Mouse (Mus musculus) kidney, embryonic 16.5 days (tissue): ENCODE results near the gene Adh1. TPM values are rescaled to one million over a fixed set of nuclear protein-coding genes. Genes with fewer than 3 reads are reported as not detected.

ENCODE experiments used
- ATAC-seq: fragments of 200-750 bp; cut with Nextera tagmentation; 2 replicates; pipeline ENCODE4 v1.8.0; 2017; ENCODE audit warnings: moderate TSS enrichment; ENCODE audit not compliant: low FRiP score, low TSS enrichment
- H3K27ac ChIP-seq: fragments of 300-500 bp; sonication (generic); 2 replicates; pipeline ENCODE4 v1.5.1; 2014; ENCODE audit warnings: low read length
- H3K27me3 ChIP-seq: fragments of 300-500 bp; sonication (generic); 2 replicates; pipeline ENCODE4 v1.6.1; 2014; ENCODE audit warnings: low read length, control low read depth, mixed read lengths; ENCODE audit not compliant: insufficient read depth
- H3K36me3 ChIP-seq: fragments of 300-500 bp; sonication (generic); 2 replicates; pipeline ENCODE4 v1.6.1; 2014; ENCODE audit warnings: low read length, control low read depth, mixed read lengths; ENCODE audit not compliant: insufficient read depth
- H3K4me1 ChIP-seq: fragments of 300-500 bp; sonication (generic); 2 replicates; pipeline ENCODE4 v1.6.1; 2014; ENCODE audit warnings: low read length, control low read depth, mixed read lengths; ENCODE audit not compliant: insufficient read depth
- H3K4me2 ChIP-seq: fragments of 300-500 bp; sonication (generic); replicated peaks from 2 replicates; pipeline ENCODE4 v1.6.1; 2014; ENCODE audit warnings: low read depth, low read length
- H3K4me3 ChIP-seq: fragments of 300-500 bp; sonication (generic); 2 replicates; pipeline ENCODE4 v1.5.1; 2014; ENCODE audit warnings: mild to moderate bottlenecking, low read length
- H3K9ac ChIP-seq: fragments of 300-500 bp; sonication (generic); replicated peaks from 2 replicates; pipeline ENCODE4 v1.6.1; 2014; ENCODE audit warnings: low read length
- H3K9me3 ChIP-seq: fragments of 300-500 bp; sonication (generic); 2 replicates; pipeline ENCODE4 v1.6.1; 2016; ENCODE audit warnings: low read length, control low read depth
- WGBS: fragments of 180-500 bp; shearing (Covaris S2); extraction: QIAGEN DNeasy Blood & Tissue Kit; methylation state at CpG from one replicate; pipeline ENCODE4 v1.1.7; 2014; 5-methylcytosine and 5-hydroxymethylcytosine counted together
- polyA plus RNA-seq: library from polyadenylated mRNA; unstranded; fragments of >200 nt; fragmentation: Nextera tagmentation; extraction: Ambion mirVana; gene quantifications from 2 replicates; pipeline ENCODE4 v1.2.1, GENCODE M21; 2015

The Adh1 gene
- polyA plus RNA-seq, 1 experiment from 2014 or later = 115 TPM

DNA sequence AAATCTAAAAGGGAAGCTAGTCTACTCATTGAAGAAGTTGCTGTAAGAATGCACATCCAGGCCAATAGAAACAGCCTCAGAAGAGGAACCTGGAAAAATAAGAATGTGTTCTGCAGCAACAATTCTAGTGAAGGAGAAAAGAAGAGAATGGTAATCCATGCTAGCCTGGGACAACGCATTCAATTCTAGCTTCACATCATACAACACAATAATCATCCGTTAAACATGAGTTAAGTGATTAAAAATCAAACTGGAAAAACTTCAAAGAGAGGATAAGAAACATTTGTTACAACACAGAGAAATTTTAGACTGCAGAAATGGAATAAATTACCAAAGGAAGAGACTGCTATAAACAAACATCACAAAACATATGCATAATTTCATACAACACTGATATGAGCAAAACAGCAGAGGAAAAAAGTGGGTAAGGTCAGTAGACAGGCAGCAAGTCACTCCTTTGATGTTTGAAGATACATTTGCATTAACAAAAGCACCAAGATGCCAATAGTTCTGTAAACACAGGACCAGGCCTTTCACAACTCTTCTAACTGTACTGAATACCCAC, 56.2 kb downstream of the Adh1 start:
- Histone ChIP-seq H3K9me3 (no peaks in the 10 kb centered on the region), H3K27ac (no peak overlapping the region), H3K4me2 (no peak overlapping the region), H3K36me3 (no peaks in the 10 kb centered on the region), H3K4me1 (0 out of 2 replicates have a peak, but pooled peaks cover 3% of the 10 kb centered on the region), H3K4me3 (no peak overlapping the region), H3K9ac (no peak overlapping the region), H3K27me3 (no peaks in the 10 kb centered on the region)
- WGBS = 82% methylated on average over 2 of the region's 2 CpGs
- ATAC-seq = no peak

DNA sequence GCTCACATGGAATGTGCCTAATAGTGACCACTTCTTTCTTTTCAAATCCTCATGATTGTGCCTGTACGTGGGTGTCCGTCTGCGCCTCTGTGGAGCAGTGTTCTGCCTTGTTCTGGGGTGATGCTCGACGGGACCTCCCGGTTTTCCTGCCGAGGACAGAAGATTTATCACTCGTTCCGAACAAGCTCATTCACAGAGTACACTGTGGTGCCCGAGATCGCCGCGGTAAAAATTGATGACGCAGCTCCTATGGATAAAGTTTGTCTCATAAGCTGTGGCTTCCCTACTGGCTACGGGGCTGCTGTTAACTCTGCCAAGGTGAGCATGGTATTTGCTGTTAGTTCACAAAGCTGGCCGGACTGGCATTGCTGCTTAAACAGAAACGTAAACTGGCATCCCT, 64.2 kb downstream of the Adh1 start:
- no peak overlapping the region for H3K4me3 ChIP-seq
- H3K27ac ChIP-seq = no peak overlapping the region
- no peaks in the 10 kb centered on the region for H3K36me3 ChIP-seq
- no peak overlapping the region for H3K9ac ChIP-seq
- H3K9me3 ChIP-seq = 0 out of 2 replicates have a peak, but pooled peaks cover 4% of the 10 kb centered on the region
- no peaks in the 10 kb centered on the region for H3K4me1 ChIP-seq
- 94% methylated on average over 17 of the region's 17 CpGs for WGBS
- H3K4me2 ChIP-seq = no peak overlapping the region
- ATAC-seq = no peak
- no peaks in the 10 kb centered on the region for H3K27me3 ChIP-seq

DNA sequence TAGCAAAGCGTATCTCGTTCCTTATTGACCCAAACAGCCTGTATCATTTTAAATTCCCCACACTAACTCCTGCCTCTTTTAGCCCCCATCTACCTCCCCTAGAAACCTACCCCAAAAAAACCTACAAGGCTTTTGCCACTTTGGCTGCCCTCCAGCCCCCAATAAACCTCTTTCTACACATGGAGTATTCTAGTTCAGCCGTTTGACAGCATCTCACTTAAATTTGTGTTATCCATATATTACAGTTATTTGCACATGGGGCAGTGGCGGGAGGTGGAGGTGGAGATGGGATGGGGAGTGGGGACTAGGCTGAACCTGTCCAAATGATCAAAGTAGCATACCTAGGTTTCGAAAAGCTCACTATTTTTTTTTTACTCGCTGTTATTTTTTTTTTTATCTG, 64.7 kb downstream of the Adh1 start:
- WGBS = 87% methylated on average over 6 of the region's 6 CpGs

DNA sequence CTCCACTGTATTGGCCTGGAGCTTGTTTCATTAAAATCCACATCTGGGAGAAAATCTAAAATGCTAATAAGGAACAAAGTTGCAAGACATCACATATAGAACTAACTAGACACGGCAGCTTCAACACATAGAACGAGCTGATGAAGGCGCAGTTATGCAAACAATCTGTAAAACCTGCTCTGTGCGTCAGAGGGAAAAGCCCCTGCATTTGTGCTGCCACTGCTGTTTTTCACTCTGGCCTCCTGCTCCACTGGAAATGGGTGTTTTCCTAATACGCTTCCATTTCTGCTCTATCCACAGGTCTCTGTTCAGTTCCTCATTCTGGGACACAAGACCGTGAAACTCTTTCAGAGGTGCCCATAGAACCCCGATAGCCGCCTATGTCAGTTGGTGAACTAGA, 73.1 kb downstream of the Adh1 start:
- Histone ChIP-seq H3K4me3 (no peak overlapping the region), H3K4me2 (no peak overlapping the region), H3K27ac (no peak overlapping the region), H3K4me1 (no peaks in the 10 kb centered on the region), H3K9me3 (no peaks in the 10 kb centered on the region), H3K9ac (no peak overlapping the region), H3K36me3 (no peaks in the 10 kb centered on the region), H3K27me3 (no peaks in the 10 kb centered on the region)
- ATAC-seq = no peak
- 77% methylated on average over 8 of the region's 8 CpGs for WGBS

More for the DNA sequence above, 64.7 kb downstream of the Adh1 start:
- Histone ChIP-seq H3K9ac (no peak overlapping the region), H3K36me3 (no peaks in the 10 kb centered on the region), H3K4me2 (no peak overlapping the region), H3K4me3 (no peak overlapping the region), H3K27ac (no peak overlapping the region), H3K4me1 (no peaks in the 10 kb centered on the region), H3K27me3 (no peaks in the 10 kb centered on the region), H3K9me3 (0 out of 2 replicates have a peak, but pooled peaks cover 4% of the 10 kb centered on the region)
- no peak for ATAC-seq

DNA sequence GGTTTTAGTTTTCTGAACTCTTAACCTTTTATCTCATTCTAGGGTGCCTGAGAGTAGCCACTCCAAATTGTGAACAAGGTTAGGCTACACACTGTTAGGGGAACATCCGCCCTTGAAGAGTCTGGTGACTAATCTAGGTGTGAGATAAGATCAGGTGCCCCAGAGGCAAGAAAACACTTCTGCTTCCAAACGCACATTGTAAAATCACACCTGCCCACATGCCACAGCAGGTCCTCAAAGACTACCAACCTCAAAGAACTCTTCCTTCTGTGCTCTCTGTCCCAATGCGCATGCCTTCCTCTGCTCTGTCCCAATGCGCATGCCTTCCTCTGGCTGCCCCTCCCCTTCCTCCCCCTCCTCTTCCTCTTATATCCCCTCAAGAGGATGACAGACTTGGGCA, 73.5 kb downstream of the Adh1 start:
- H3K4me1 ChIP-seq = no peaks in the 10 kb centered on the region
- H3K9ac ChIP-seq = no peak overlapping the region
- no peak overlapping the region for H3K4me2 ChIP-seq
- no peak overlapping the region for H3K4me3 ChIP-seq
- no peak for ATAC-seq
- H3K27me3 ChIP-seq = no peaks in the 10 kb centered on the region
- WGBS = 77% methylated on average over 4 of the region's 4 CpGs
- no peak overlapping the region for H3K27ac ChIP-seq
- no peaks in the 10 kb centered on the region for H3K9me3 ChIP-seq
- H3K36me3 ChIP-seq = no peaks in the 10 kb centered on the region

DNA sequence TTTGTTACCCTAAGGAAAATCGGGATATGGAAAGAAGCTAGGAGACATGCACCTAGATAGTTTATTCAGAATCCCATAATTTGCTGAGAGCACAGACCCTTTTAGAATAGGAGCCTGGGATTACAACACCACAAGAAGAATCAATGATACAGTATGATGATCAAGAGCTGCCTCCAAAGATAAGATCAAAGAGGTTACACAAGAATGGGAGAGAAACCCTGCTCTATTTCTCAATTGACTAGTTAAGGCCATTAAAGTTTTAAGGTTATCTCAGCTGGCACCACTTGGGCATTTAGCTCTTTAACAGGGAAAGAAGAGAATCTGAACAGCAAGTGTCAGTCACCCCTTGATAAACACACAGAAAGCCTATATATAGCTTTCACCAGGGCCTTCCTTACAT, 74.8 kb downstream of the Adh1 start:
- no peaks in the 10 kb centered on the region for H3K27me3 ChIP-seq
- no peak overlapping the region for H3K27ac ChIP-seq
- no peak for ATAC-seq
- H3K4me2 ChIP-seq = no peak overlapping the region
- H3K4me1 ChIP-seq = no peaks in the 10 kb centered on the region
- H3K9ac ChIP-seq = no peak overlapping the region
- H3K36me3 ChIP-seq = no peaks in the 10 kb centered on the region
- 85% methylated on average over 1 of the region's 1 CpGs for WGBS
- no peak overlapping the region for H3K4me3 ChIP-seq
- H3K9me3 ChIP-seq = no peaks in the 10 kb centered on the region

DNA sequence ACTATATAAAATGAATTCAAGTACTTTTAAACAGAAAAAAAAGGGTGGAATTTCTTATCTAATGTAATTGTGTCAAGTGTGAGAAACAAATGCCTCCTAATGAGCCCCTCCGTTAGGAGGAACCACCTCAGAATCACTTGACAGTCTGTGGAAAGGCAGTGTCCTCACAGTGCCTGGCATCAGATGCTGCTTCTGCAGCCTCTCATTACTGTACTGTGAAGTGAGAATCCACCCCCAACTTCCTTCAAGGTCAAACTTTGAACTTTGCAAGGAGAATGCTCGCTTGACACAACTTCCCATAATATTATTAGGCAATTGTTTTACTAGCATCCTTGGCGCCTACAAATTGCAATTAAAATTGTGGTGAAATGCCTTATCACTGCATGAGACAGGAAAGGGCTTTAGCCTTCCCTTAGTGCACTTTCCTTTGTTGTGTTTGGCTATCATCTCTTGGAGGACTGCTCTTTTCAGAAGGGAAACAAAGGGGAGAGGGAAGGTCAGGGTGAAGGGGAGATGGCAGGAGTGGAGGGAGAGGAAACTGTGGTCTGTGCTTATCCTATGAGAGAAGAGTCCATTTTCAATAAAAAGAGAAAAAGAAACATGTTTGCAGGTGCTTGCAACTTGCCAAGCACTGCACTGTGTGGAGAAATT, 75.4 kb downstream of the Adh1 start:
- WGBS = 55% methylated on average over 3 of the region's 3 CpGs
- no peak for ATAC-seq
- H3K27ac ChIP-seq = no peak overlapping the region

More for the DNA sequence above, 75.4 kb downstream of the Adh1 start:
- Histone ChIP-seq H3K36me3 (no peaks in the 10 kb centered on the region), H3K9me3 (no peaks in the 10 kb centered on the region), H3K9ac (no peak overlapping the region), H3K27me3 (no peaks in the 10 kb centered on the region), H3K4me2 (no peak overlapping the region), H3K4me1 (no peaks in the 10 kb centered on the region), H3K4me3 (no peak overlapping the region)

Other genes starting within 250 kb of the Adh1 start
- 0.52 and 0.54 TPM in 2 replicates for gene 1110002E22Rik, start 195.9 kb upstream of the Adh1 start, polyA plus RNA-seq
- gene Gm5105, start 193.6 kb upstream of the Adh1 start, polyA plus RNA-seq = 0.12 TPM in 1 of 2 replicates, not detected in the other
- gene Trmt10a, start 117.5 kb upstream of the Adh1 start, polyA plus RNA-seq = 11.8 and 12.5 TPM in 2 replicates
- gene Mttp, start 116.0 kb upstream of the Adh1 start, polyA plus RNA-seq = 7.6 and 8.1 TPM in 2 replicates
- gene 4930579F01Rik, start 67.2 kb upstream of the Adh1 start, polyA plus RNA-seq = 0.10 and 0.21 TPM in 2 replicates
- gene Adh7, start 43.2 kb upstream of the Adh1 start, polyA plus RNA-seq = 0.46 and 0.66 TPM in 2 replicates
- gene Adh6a, start 52.3 kb downstream of the Adh1 start, polyA plus RNA-seq = 0.17 TPM in 1 of 2 replicates, not detected in the other
- gene Adh6b, start 80.8 kb downstream of the Adh1 start, polyA plus RNA-seq = 0.29 and 0.71 TPM in 2 replicates
- not detected in 2 replicates for gene Adh4, start 154.5 kb downstream of the Adh1 start, polyA plus RNA-seq
- gene Adh5, start 182.1 kb downstream of the Adh1 start, polyA plus RNA-seq = 258 and 276 TPM in 2 replicates
- gene Metap1, start 228.5 kb downstream of the Adh1 start, polyA plus RNA-seq = 50.7 and 52.1 TPM in 2 replicates